Mouse (Mus musculus): ENCODE data around the gene Sln.

The Sln gene

DNA sequence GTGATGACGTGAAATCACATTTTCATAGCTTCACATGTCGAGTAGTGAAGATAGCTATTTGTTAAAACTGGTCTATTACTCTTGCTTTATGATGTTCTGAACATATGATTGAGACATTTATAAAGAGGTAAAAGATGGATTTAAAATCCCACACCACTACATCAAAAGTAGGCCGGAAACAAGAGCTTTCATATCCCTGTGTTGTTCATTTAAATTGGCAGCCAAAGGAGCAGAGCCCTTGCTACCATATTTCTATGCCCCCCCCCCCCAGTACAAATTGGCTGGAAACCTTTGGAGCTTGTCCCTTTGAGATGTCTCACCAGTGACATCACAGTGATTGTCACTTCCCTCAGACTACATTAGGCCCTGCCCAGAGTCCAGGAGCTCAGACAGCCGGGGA lies at the start of gene Sln:
Gene Sln, plus strand, starts transcription at position 301 of the 400 bp plus-strand sequence.
- no peak for DNase-seq

- DNase-seq: no peak
Observed at GRCm38 (mm10) chr9:53802921-53803320, 47.0 kb upstream of the Sln start.

GRCm38 (mm10) chr9:53806496-53807086 lies 43.4 kb upstream of the Sln start:
- no peak for DNase-seq

DNA sequence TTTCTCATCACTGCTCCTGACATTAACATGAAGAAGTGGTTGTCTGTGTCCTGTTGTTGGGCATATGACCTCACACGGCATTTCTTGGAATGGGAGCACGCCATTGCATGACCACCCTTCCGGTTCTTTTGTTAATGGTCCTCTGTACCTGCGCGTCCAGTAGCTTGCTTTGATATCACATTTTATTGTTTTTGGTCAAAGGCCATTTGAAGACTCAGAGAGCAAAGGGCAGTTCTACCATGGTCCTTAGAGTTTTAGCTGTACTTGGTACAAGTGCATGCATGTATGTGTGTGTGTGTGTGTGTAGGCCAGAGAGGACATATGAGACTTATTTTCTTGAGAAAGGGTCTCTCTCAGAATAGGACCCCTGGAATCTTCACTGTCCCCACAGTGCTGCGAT lies 36.5 kb upstream of the Sln start:
- no peak for DNase-seq

DNA sequence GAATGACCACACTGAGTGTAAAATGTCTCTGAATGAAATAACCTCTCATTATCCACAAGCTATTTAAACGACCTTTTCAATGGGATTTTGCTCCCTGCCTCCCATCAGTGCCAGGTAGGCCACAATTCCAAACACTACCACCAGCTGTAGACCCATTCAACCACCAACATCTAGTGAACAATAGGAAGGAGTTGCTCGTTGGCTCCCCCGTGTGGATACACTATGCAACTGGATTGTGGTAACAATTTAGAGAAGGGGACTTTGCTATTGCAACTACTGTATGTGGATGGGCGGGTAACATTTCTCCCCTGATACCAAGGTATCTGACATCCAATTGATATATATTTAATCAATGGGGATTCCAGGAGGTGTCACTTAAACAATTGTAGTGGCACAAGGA lies 31.2 kb upstream of the Sln start:
- peak; percentile 71 for DNase-seq

- peak; percentile 20 for DNase-seq
Observed at GRCm38 (mm10) chr9:53825318-53825717, 24.6 kb upstream of the Sln start.

DNA sequence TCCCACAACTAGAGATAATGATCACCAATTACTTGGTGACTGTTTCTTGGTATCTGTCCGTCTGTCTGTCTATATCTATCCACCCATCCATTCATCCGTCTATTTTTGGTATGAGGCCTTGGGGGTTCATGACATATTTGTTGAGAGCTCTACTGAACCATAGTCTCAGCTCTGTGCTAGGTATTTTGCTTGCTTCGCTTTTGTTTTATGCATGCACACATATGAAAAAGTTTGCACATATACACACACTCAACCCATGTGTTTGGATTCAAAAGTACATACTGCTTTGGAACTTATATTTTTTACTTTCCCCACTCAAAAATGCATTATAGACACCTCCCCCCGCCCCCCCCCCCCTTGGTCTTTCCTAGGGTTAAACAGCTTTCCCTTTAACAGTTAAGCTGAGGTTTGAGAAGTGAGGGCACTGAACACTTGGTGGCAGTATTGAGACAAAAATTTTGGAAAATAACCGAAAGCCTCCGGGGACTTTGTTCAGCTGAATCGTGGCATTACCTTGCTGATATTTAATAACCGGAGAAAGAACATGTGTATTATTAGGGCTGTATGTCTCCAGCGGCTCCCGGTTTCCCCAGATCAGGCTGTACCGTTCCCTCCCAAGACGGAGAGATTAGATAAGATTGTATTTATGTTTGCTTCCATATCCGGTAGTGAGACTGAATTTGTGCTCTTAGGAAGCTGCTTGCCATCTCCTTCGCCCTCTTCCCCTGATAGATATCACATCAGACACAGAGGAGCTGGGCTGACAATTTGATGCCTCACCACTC lies 20.7 kb upstream of the Sln start:
- peak; percentile 67 for DNase-seq

- no peak for DNase-seq
Observed at GRCm38 (mm10) chr9:53829866-53830209, 20.1 kb upstream of the Sln start.

GRCm38 (mm10) chr9:53835039-53835438 lies 14.9 kb upstream of the Sln start:
- no peak for DNase-seq

- no peak for DNase-seq
Observed at GRCm38 (mm10) chr9:53835976-53836375, 14.0 kb upstream of the Sln start.

DNA sequence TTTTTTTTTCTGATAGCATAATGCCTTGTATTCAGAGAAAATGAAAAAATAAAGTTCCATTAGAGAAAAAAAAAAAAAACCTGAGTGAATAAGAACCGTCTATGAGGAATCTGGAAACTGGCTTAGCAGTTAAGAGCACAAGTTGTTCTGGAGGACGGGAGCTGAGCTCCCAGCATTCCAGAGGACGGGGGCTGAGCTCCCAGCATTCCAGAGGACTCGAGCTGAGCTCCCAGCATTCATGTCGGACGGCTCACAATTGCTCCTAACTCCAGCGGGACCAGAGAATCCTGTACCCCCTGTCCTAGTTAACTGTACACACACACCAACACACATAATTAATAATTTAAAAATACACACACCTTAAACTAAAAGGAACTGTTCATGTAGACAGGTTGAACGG lies 11.1 kb upstream of the Sln start:
- DNase-seq: no peak

GRCm38 (mm10) chr9:53848548-53848947 lies 1.4 kb upstream of the Sln start:
- DNase-seq: no peak

GRCm38 (mm10) chr9:53852158-53852557 lies 2.2 kb downstream of the Sln start:
- peak; percentile 61 for DNase-seq

DNA sequence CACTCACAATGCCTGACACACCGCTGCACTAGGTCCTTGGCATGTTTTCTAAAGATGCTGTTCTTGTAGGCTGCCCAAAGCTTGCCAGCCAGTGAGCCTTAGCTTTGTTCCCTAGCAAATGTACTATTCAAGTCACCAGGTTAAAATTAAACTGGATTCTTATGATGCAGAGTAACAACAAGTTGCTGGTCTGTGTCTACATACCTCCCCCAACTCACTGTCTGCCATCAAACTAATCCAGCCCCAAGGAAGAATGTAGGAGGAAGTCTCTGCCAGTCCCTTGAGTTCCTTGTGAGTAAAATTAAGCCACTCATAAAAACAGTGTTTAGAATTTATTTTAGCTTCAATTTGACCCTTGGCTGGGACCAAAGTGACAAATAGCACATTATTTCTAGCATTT lies 3.7 kb downstream of the Sln start:
- no peak for DNase-seq

GRCm38 (mm10) chr9:53854525-53854924 lies 4.6 kb downstream of the Sln start:
- no peak for DNase-seq

DNA sequence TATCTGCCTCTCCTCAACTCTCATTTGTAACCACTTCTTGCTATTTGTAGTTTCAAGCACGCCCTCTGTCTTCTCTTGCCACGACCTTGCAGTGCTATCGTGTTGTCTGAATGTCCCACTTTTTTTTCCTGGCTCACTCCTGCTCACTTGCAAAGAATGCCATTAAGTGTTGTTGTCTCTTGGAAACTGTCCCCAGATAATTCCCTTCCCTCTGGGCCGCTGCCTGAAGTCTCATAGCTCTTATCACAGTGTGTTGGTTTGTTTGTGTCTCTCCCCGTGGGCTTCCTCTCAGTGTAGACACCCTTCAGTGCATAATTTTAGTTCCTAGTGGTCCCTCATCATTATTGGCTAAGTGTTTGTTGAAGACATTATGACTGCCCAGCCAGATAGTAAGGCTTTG lies 7.9 kb downstream of the Sln start:
- DNase-seq: no peak

DNA sequence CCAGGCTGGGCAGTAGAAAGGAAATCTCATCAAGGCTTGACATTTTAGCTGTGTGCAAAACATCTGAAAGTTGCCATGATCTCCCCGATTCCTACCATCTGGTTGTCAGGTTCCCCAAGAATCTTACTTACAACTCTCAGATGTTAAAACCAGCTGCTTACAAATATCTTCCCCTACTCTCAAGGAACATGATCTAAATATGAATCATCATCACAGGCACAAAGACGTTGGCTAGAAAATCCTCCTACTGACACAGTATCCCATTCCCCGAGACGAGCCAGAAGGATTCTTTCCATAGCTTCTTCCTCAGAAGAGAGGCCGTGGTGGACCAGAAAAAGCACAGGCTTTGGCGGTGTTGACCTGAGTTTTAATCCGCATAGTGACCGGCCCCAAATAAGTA lies 23.3 kb downstream of the Sln start:
- no peak for DNase-seq

- peak; percentile 5 for DNase-seq
Observed at GRCm38 (mm10) chr9:53877423-53877822, 27.5 kb downstream of the Sln start.

- no peak for DNase-seq
Observed at GRCm38 (mm10) chr9:53883588-53884280, 33.8 kb downstream of the Sln start.

GRCm38 (mm10) chr9:53890075-53890474 lies 40.1 kb downstream of the Sln start:
- peak; percentile 27 for DNase-seq

DNA sequence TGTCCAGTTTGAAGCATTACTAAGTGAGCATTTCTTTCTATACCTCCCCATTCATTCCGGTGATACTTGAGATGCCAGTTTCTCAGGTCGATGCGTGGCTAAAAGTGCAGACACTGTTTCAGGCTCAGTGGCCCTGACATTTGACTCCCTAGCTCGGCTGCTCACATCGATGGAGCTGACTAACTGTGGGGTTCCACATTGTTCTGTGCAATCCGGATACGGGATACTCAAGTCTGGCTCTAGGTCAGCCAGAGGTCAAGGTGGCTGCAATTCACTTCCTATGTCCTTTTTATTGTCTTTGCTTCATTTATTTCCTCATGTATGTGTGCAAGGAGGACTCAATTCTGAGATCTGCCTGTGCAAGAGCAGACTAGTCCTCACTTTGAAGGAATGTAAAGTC lies 45.9 kb downstream of the Sln start:
- DNase-seq: no peak

GRCm38 (mm10) chr9:53899836-53900235 lies 49.9 kb downstream of the Sln start:
- DNase-seq: no peak

GRCm38 (mm10) chr9:53903215-53903842 lies 53.4 kb downstream of the Sln start:
- no peak for DNase-seq

Measured in kidney, adult 9 months (tissue).